Mouse (Mus musculus): ENCODE measurements at regions not wholly inside any gene's neighbourhood (a gene's known extent, or its start where the extent isn't known, plus 50 kb on each side); places are given as distances from the start of the nearest gene placed in this dataset.

DNA sequence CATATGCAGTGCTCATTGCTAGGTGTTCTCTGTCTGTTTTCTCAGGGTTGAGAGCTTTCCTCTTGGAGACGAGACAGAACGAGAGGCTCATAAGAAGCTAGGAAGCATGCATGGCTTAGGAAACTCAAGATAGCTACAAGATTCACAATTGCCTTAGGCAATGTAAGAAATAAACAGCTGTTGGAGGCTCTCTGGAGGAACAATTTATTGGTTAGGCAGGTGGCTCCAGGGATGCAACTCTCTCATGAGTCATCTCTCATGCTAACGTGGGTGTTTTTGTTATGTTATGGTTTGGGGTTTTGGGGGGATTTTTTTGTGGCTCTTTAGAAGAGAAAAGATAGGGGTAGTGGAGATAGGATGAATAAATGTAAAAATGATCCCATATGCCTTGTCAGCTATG lies 657.2 kb downstream of the Cdk5rap2 start:
- no peak for DNase-seq (ENCODE audit: low read depth, low spot score)

DNA sequence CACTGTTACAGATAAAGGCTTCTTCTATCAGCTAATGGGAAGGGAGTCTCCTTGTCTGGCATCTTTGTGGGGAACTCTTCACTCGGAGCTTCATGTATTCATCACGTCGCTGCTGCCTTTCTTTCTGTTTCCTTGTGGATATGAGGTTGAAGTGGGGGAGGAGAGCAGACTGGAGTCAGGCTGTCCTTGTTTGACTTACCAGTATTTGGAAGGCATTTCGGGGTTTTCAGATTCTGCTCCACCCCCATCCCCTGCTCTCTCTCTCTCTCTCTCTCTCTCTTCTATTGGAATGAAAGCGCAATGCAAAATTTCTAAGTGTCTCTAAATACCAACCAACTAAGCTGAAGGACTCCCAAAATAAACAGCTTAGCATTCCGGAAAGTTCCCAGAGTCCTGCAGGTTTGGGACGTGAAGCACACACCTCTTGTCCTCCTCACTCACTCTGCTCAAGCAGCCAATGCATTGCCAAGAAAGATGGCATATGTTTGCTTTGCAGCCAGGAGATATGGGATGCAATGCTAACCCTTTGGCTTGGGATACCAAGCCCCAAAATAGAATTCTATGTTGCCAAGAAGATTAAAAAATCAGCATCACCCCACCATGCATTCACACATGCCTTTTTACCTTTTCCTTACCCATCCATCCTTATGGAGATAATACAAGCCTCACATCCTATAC lies 670.3 kb downstream of the Cdk5rap2 start:
- peak; percentile 42 for DNase-seq (ENCODE audit: low read depth, low spot score)
